Mouse (Mus musculus) liver, embryonic 14.5 days (tissue): Measurements from ENCODE around the gene Serpina3f.

Experiments used
- CTCF ChIP-seq: IDR thresholded peaks from 2 replicates; pipeline ENCODE4 v1.5.1; 2016; ENCODE audit warnings: antibody characterized with exemption, low read depth, control low read depth
- EP300 ChIP-seq: IDR thresholded peaks from 2 replicates; pipeline ENCODE4 v1.6.1; 2016; ENCODE audit warnings: antibody characterized with exemption, low read depth

DNA sequence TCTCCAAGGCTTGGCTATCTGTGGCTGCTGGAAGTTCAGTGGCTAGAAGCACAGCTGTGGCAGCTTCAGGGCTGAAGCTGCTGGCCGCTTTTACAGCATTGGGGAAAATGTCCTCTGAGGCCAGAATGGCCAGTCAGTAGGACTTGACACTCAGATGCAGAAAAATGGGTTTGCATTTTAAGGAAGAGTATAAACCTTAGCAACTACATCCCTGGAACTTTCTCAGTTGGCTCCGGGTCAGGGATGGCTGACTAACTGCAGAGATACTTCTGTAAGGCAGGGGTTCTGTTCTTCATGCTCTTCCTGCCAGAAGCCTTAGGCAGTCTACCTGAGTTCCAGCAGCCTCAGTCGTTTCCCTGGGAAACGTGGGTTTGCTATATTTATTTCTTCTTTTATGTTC, 29.3 kb upstream of the Serpina3f start:
- TF ChIP-seq CTCF (no peak), EP300 (no peak)
